Mouse (Mus musculus) kidney, embryonic 15.5 days (tissue): ENCODE data around the gene Msantd3. TPM values are rescaled to one million over a fixed set of nuclear protein-coding genes. Genes with fewer than 3 reads are reported as not detected.

ENCODE experiments used
- ATAC-seq: fragments of 200-750 bp; cut with Nextera tagmentation; replicated peaks from 2 replicates; pipeline ENCODE4 v1.8.0; 2017; ENCODE audit warnings: moderate TSS enrichment; ENCODE audit not compliant: low FRiP score
- H3K27ac ChIP-seq: fragments of 300-500 bp; sonication (generic); 2 replicates; pipeline ENCODE4 v1.5.1; 2015; ENCODE audit warnings: mild to moderate bottlenecking, inconsistent platforms
- H3K27me3 ChIP-seq: fragments of 300-500 bp; sonication (generic); 2 replicates; pipeline ENCODE4 v1.6.1; 2015; ENCODE audit warnings: inconsistent platforms
- H3K36me3 ChIP-seq: fragments of 300-500 bp; sonication (generic); 2 replicates; pipeline ENCODE4 v1.6.1; 2015; ENCODE audit warnings: inconsistent platforms
- H3K4me1 ChIP-seq: fragments of 300-500 bp; sonication (generic); 2 replicates; pipeline ENCODE4 v1.6.1; 2015; ENCODE audit warnings: inconsistent platforms
- H3K4me2 ChIP-seq: fragments of 300-500 bp; sonication (generic); 2 replicates; pipeline ENCODE4 v1.6.1; 2015; ENCODE audit warnings: moderate library complexity, mild to moderate bottlenecking, inconsistent platforms
- H3K4me3 ChIP-seq: fragments of 300-500 bp; sonication (generic); replicated peaks from 2 replicates; pipeline ENCODE4 v1.5.1; 2015; ENCODE audit warnings: mild to moderate bottlenecking, inconsistent platforms
- H3K9ac ChIP-seq: fragments of 300-500 bp; sonication (generic); 2 replicates; pipeline ENCODE4 v1.6.1; 2015; ENCODE audit warnings: mild to moderate bottlenecking, inconsistent platforms
- H3K9me3 ChIP-seq: fragments of 300-500 bp; sonication (generic); replicated peaks from 2 replicates; pipeline ENCODE4 v1.6.1; 2016; ENCODE audit warnings: inconsistent platforms
- WGBS: fragments of 180-500 bp; shearing (Covaris S2); methylation state at CpG from one replicate; pipeline ENCODE4 v1.1.7; 2015; ENCODE audit warnings: mixed read lengths; 5-methylcytosine and 5-hydroxymethylcytosine counted together
- polyA plus RNA-seq: library from polyadenylated mRNA; unstranded; fragments of >200 nt; fragmentation: Nextera tagmentation; extraction: Ambion mirVana; gene quantifications from 2 replicates; pipeline ENCODE4 v1.2.1, GENCODE M21; 2015

Gene Msantd3
- polyA plus RNA-seq, 1 experiment from 2014 or later: 31.9 TPM

DNA sequence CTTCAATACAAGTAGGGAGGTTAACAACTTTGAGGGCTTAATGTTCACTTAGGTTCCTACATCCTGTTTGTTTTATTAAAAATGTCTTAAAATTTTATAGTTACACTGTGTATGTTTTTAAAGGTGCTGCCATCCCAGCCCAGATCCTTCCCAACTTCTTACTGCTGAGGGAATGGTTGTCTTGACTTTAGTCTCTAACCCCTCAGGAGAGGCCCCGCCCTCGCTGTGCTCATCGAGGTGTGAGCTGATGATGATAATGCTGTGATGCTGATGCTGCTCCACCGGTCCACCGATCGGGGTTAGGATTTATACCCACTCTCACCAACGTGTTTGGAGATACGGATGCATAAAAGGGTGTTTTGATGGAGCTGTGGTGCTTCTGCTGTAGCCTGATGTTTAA, 22.1 kb downstream of the Msantd3 start:
- H3K9me3 ChIP-seq: no peaks in the 10 kb centered on the region
- H3K4me1 ChIP-seq: no peaks in the 10 kb centered on the region
- H3K4me3 ChIP-seq: no peak overlapping the region
- no peak overlapping the region for H3K27ac ChIP-seq
- no peak for ATAC-seq
- no peak overlapping the region for H3K4me2 ChIP-seq
- H3K9ac ChIP-seq: no peak overlapping the region
- H3K36me3 ChIP-seq: peaks cover 62% of the 10 kb centered on the region
- no peaks in the 10 kb centered on the region for H3K27me3 ChIP-seq
- WGBS: 72% methylated on average over 8 of the region's 8 CpGs

DNA sequence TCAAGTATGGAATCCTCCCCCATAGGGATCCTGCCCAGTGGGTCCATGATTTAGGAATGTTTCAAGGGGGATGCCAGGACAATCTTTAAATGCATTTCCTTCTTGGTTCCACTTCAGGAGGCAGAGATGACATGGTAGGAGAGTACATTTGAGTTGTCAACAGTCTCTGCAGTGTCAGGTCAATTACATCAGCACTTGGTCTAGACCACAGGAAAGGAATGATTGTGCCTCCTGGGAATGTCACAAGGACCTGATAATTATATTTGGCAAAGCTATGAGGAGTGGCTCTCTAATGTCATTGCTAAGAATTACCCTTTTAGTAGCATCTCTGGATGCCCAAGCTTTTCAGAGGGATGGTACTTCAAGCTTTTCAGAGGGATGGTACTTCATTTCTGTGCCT, 25.2 kb downstream of the Msantd3 start:
- no peak overlapping the region for H3K4me3 ChIP-seq
- H3K9me3 ChIP-seq: no peaks in the 10 kb centered on the region
- H3K36me3 ChIP-seq: peaks cover 34% of the 10 kb centered on the region
- H3K27ac ChIP-seq: no peak overlapping the region
- H3K4me1 ChIP-seq: no peaks in the 10 kb centered on the region
- ATAC-seq: no peak
- no peak overlapping the region for H3K9ac ChIP-seq
- no peaks in the 10 kb centered on the region for H3K27me3 ChIP-seq
- H3K4me2 ChIP-seq: no peak overlapping the region

DNA sequence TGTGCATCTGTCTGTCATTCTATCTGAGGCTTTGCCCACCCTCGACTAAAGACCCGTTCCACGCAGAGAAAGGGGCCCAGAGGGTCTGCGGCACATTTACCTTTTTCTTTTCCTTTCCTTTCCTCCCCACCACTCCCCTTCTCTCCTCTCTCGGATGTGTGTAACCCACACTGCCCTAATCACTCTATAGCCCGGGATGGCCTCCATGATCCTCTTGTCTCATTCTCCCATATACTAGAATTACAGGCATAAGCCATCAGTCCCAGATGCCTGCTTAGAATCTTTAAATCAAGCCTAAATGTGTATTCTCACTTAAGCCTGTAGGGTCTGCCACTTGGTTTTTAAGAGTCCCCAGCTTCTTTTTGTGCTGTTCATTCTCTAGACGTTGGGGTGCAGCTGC, 36.6 kb downstream of the Msantd3 start:
- no peaks in the 10 kb centered on the region for H3K27me3 ChIP-seq
- no peaks in the 10 kb centered on the region for H3K9me3 ChIP-seq
- no peak overlapping the region for H3K9ac ChIP-seq
- H3K4me2 ChIP-seq: no peak overlapping the region
- no peaks in the 10 kb centered on the region for H3K36me3 ChIP-seq
- H3K4me1 ChIP-seq: no peaks in the 10 kb centered on the region
- ATAC-seq: no peak
- 84% methylated on average over 7 of the region's 7 CpGs for WGBS
- H3K4me3 ChIP-seq: no peak overlapping the region
- H3K27ac ChIP-seq: no peak overlapping the region

DNA sequence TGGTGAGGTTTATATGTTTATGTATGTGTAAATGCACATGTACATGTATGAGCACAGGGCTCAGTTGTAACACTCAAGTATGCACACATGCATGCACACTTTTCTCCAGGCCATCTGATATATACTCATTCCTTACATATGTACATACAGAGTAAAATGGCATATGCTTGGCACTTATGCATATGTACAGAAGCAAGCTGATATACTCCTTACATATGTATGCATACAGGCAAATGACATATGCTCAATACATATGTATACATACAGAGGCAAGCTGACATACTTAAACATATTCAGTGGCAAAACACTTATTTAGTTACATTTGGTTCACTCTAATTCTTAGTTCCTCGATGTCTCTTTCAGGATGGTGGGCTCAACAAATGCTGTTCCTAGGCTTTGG, 38.1 kb downstream of the Msantd3 start:
- Histone ChIP-seq H3K36me3 (no peaks in the 10 kb centered on the region), H3K4me1 (no peaks in the 10 kb centered on the region), H3K27ac (no peak overlapping the region), H3K27me3 (no peaks in the 10 kb centered on the region), H3K4me3 (no peak overlapping the region), H3K9me3 (no peaks in the 10 kb centered on the region), H3K4me2 (no peak overlapping the region), H3K9ac (no peak overlapping the region)
- 92% methylated on average over 1 of the region's 1 CpGs for WGBS
- no peak for ATAC-seq

DNA sequence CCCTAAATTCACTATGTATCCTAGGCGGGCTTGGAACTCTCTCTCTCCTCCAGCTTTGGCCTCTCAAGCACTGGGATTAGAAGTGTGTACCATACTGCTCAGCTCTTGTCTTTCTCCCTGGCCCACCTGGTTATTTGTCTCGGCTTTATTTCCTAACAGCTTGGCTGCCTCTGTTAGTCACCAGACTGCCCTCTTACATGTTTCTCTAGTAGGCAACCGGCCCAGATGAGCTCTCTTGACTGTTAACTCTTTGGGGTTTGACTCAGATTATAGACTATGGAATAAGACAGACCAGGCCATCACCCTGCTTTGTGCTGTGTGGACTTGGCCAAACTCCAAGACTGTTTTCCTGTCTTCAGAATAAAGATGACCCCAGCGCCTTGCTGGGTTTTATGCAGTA, 38.7 kb downstream of the Msantd3 start:
- Histone ChIP-seq H3K4me1 (no peaks in the 10 kb centered on the region), H3K9ac (no peak overlapping the region), H3K27ac (no peak overlapping the region), H3K4me2 (no peak overlapping the region), H3K4me3 (no peak overlapping the region), H3K36me3 (no peaks in the 10 kb centered on the region), H3K27me3 (no peaks in the 10 kb centered on the region), H3K9me3 (no peaks in the 10 kb centered on the region)
- WGBS: 45% methylated on average over 4 of the region's 4 CpGs
- no peak for ATAC-seq

DNA sequence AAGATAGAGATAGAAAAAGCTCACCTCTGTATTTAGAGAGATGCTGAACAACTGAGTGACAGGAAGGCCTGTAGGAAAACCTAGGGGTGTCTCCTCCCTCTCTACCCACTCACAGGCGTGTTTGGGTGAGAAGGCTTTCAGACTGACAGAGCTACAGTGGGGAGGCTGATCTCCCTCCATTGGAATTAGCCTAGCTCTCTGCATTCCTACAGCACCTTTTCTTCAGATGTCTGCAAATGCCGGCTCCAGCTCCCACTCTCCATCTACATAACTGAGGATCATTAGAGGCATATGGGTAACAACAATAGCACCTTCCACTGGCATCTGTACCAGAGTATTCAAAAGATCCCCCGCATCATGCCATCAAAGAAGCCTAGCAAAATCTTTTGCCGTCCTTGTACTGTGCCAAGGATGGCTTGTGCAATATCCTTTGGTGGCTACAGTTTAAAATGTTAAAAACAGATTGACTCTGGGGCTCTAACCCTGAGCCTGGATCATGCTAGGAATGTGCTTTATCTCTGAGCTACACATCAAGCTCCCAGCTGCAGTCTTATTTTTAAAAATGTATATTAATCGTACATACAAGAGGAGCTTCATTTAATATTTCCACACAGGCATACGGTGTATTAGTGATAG, 39.9 kb downstream of the Msantd3 start:
- Histone ChIP-seq H3K27me3 (no peaks in the 10 kb centered on the region), H3K4me1 (no peaks in the 10 kb centered on the region), H3K9ac (no peak overlapping the region), H3K36me3 (no peaks in the 10 kb centered on the region), H3K4me2 (no peak overlapping the region), H3K4me3 (no peak overlapping the region), H3K27ac (no peak overlapping the region), H3K9me3 (no peaks in the 10 kb centered on the region)
- WGBS: 54% methylated on average over 6 of the region's 6 CpGs
- no peak for ATAC-seq

DNA sequence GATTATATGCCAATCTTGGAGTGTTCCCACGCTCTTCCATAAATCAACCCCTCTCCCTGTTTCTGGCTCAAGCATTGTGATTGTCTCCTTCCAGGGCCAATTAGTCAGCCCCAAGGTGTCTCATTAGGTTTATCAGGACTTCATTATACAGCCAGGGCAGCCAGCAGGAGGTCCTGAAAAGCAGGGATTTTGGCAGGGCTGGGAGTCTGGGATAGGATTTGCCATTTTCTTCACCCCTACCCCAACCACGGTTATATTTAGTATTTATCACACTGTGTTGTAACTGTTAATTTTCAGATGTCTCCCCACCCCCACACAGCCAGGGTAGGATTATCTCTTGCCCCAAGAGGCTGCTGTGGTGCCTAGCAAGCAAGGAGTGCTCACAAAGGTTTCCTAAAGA, 41.5 kb downstream of the Msantd3 start:
- 33% methylated on average over 2 of the region's 2 CpGs for WGBS

DNA sequence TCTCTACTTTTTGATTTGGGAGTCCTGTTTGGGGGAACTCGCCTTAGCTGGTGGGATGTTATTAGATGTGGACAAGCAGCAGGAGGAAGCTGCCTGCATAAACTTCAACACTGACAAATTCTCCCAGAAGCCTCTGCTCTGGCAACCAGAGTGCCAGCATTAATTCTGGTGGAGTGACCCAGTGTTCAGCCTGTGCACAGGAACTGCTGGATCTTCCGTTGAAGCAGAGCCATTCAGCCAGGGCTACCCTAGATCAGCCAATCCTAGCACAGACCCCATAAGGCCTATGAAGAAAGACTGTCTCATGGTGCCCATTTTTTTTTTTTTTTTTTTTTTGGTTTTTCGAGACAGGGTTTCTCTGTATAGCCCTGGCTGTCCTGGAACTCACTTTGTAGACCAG, 42.3 kb downstream of the Msantd3 start:
- Histone ChIP-seq H3K4me3 (no peak overlapping the region), H3K27ac (no peak overlapping the region), H3K4me1 (peaks cover 8% of the 10 kb centered on the region), H3K4me2 (no peak overlapping the region), H3K36me3 (no peaks in the 10 kb centered on the region), H3K9ac (no peak overlapping the region), H3K9me3 (no peaks in the 10 kb centered on the region), H3K27me3 (no peaks in the 10 kb centered on the region)
- ATAC-seq: no peak
- 89% methylated on average over 2 of the region's 3 CpGs for WGBS

More for the DNA sequence above, 41.5 kb downstream of the Msantd3 start:
- Histone ChIP-seq H3K36me3 (no peaks in the 10 kb centered on the region), H3K9me3 (no peaks in the 10 kb centered on the region), H3K4me1 (peaks cover 2% of the 10 kb centered on the region; the same call in 1 of the 2 replicates), H3K9ac (no peak overlapping the region), H3K4me2 (no peak overlapping the region), H3K27me3 (no peaks in the 10 kb centered on the region), H3K4me3 (no peak overlapping the region), H3K27ac (no peak overlapping the region)
- ATAC-seq: no peak

DNA sequence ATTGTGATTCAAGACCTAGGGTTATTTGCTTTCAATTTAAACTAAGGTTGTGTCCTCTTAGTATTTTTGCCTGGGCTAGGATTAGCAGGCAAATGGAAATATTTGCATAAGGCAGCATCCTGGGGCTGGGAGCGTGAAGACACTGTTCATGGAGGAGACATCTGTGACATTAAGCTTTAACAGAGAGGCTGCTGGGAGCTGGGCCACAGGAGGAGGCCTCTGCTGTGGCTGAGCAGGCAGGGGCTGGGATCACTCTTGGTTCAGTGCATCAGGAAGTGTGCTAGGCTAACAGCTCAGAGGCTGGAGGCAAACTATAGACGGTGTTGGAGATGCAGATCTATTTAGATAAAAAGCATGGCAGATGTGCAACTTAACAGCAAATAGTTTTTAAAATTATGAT, 43.2 kb downstream of the Msantd3 start:
- no peaks in the 10 kb centered on the region for H3K27me3 ChIP-seq
- ATAC-seq: no peak
- 69% methylated on average over 2 of the region's 2 CpGs for WGBS
- H3K4me3 ChIP-seq: no peak overlapping the region
- H3K9me3 ChIP-seq: no peaks in the 10 kb centered on the region
- H3K9ac ChIP-seq: no peak overlapping the region
- 0 out of 2 replicates have a peak, but pooled peaks cover 4% of the 10 kb centered on the region for H3K36me3 ChIP-seq
- H3K4me2 ChIP-seq: no peak overlapping the region
- H3K4me1 ChIP-seq: peaks cover 11% of the 10 kb centered on the region
- no peak overlapping the region for H3K27ac ChIP-seq

DNA sequence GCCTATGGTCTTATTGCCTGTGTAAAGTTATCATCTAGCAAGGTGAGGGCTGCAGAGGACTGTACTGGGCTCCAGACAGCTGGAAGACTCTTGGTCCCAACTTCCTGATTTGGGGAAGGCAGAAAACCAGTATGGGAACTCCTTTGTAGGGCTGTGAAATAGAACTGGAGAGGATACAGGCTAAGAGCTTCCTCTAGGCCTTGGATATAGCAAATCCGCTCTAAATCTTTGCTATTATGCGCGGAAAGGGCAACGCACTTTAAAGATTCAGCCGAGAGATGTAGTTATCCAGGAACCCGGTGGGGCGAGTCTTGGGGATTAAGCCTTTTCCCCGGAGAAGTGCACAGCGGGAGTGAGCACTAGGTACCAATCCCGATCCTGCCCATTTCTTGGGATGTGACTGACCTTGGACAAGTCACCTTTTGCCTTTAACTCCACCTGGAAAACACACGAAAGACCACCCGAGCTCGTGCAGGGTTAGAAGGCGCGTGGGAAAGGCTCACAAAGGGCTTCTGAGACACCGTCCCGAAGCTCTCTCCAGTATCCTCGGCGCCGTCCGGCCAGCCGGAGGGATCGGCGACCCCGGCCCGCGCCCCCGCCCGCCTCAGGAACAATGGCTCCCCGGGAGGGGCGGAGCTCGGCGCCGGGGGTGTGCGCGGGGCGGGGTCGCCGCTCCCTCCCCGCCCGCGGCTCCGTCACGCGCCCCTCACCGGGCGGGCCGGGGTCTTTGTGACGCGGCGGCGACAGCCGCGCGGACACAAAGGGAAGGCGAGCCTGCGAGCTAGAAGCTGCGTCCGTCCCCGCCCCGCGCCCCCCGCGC, 44.9 kb downstream of the Msantd3 start, which contains the start of gene Tmeff1:
TSS of gene Tmeff1 (plus strand) at position 754 of the 820 bp plus-strand sequence.
- Histone ChIP-seq H3K27me3 (no peaks in the 10 kb centered on the region), H3K9me3 (no peaks in the 10 kb centered on the region), H3K36me3 (peaks cover 4% of the 10 kb centered on the region; the same call in 1 of the 2 replicates), H3K4me3 (peak within 1 kb of the TSS; percentile 92), H3K4me1 (peaks cover 16% of the 10 kb centered on the region), H3K9ac (peak within 1 kb of the TSS; percentile 88), H3K4me2 (peak within 1 kb of the TSS; percentile 81), H3K27ac (peak within 1 kb of the TSS; percentile 93)
- WGBS: under 1% methylated on average over 36 of the region's 64 CpGs
- ATAC-seq: peak; percentile 79

DNA sequence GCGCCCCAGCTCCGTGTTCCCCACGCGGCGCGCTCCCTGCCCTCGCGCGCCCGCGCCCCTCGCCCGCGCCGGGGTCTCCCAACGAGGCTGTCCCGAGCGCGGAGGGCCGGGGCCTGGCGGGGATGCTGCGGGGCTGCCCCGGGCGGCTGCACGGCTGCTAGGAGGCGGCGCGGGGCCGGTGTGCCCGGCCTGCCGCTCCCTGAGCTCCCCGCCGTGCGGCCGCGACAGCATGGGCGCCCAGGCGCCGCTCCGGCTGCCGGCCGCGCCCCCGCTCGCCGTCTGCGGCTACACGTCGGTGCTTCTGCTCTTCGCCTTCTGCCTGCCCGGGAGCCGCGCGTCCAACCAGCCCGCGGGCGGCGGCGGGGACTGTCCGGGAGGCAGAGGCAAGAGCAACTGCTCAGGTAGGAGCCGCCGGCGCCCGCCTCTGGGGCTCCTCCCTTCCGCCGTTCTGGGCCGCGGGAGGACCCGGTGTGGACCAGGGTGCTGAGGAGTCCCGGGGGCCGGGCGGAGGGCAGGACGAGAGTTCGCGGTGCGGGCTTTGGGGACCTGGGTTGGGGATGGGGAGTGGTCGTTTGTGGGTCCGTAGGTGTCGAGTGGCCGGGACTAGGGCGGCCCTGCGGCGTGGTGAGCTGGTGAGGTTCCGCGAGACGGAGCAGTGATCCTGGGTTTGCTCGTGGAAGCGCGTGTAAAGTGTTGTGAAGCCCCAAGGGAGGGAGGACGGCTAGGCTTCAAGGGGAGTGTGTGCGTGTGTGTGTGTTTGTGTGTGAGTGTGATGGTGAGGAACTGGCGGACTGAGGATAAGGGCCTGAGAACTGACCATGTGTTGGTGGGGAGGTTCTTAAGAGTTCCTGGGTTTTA, 45.7 kb downstream of the Msantd3 start:
- Histone ChIP-seq H3K36me3 (peaks cover 4% of the 10 kb centered on the region; the same call in 1 of the 2 replicates), H3K4me2 (peak overlapping the region; percentile 81), H3K9ac (peak overlapping the region; percentile 88), H3K4me3 (peak overlapping the region; percentile 92), H3K27me3 (no peaks in the 10 kb centered on the region), H3K4me1 (peaks cover 16% of the 10 kb centered on the region), H3K9me3 (no peaks in the 10 kb centered on the region), H3K27ac (peak overlapping the region; percentile 93)
- ATAC-seq: peak; percentile 72
- WGBS: under 1% methylated on average over 66 of the region's 92 CpGs
